Mouse (Mus musculus): ENCODE data around the gene Dohh. TPM values are rescaled to one million over a fixed set of nuclear protein-coding genes. Genes with fewer than 3 reads are reported as not detected.

Gene Dohh
- total RNA-seq, 2 experiments from 2014 or later: 41.1 to 44.1 TPM

- DNase-seq (ENCODE audit: low spot score): peak; percentile 87
These were observed 45.4 kb downstream of the Dohh start for GRCm38 (mm10) chr10:81429605-81430061.

DNA sequence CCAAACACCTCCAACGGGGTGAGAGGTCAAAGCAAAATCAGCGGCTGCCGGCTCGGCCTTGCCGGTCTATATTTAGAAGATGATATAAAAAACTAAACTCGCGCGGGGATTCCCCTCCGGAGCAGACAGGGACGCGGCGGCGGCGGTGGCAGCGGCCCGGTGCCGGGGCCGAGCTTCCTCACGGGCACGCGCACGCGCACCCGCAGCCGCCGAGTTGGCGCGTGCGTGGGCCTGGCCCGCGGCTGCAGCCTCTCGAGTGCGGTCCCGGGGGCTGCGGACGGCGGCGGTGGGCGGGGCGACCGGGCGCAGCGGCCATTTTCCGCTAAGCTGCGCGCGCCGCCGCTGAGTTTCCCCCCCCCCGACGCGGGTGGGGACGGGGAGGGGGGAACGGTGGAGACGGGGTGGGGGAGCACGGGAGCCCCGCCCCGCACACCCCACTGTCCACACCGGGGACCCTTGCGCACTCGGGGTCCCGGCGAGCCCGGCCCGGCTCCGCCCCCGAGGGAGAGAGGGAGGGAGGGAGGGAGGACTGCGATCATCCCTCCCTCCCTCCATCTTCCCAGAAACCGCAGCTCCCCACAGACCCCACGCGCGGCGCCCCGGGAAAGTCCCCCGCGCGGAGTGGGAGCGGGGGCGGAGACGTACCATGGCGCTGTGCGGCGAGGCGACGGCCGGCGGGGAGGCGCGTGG, 46.1 kb downstream of the Dohh start:
- DNase-seq (ENCODE audit: low spot score): peak; percentile 84

DNA sequence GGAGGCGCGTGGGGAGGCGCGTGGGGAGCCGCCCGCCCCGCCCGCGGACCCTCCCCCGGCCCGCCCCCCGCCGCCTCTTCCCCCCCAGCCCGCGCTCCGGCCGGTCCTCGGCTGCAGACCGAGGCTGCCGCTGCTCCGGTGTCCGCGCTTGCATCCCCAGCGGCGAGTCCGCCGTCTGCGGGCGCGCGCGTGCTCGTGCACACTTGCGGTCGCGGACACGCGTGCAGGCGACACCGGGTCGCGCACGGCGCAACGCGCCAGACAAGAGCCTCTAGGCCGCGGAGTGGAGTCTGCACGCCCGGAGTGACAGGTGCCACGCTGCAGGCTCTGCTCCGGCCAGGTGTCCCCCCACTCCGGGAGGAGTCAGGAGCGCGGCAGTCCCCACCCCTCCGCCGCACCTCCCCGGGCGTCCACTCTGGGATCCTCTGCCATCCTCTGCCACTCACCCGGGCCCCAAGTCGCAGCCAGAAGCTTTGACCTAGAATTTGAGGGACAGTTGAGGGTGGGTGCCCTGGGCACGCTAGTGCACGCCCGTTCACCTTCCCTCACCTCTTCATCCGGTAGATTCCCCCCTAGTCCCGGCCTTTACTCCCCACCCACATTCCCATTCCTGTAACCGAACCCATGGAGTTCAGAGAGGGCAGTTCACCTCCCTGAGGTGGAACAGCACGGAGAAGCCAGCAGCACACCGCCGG, 46.8 kb downstream of the Dohh start:
- DNase-seq (ENCODE audit: low spot score): no peak

DNA sequence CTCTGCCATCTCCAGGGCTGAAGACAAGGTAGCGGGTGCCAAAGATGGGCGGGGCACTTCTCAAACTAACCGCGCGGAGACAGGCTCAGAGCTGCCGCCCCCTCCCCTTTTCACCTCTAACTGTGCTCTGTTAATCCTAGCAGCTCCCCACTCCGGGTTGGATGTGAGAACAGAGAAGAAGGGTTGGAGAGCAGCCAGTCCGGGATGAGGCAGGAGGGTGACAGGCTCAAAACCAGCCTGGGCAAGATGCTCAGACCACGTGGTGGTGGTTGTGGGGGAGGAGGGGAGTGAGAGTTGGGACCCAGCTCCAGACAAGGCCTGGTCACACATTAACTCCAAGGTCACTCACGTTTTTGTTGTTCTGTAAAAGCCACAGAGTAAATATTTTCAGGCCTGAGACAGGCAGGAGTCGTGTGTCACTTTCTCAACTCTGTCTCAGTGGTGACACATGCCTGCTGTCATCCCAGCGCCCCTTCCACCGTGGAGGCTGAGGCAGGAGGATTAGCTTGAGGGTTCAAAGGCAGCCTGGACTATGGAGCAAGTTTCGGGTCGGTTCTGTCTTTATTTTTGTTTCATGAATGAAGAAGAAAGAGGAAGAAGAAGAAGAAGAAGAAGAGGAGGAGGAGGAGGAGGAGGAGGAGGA, 47.4 kb downstream of the Dohh start:
- DNase-seq (ENCODE audit: low spot score): no peak

DNA sequence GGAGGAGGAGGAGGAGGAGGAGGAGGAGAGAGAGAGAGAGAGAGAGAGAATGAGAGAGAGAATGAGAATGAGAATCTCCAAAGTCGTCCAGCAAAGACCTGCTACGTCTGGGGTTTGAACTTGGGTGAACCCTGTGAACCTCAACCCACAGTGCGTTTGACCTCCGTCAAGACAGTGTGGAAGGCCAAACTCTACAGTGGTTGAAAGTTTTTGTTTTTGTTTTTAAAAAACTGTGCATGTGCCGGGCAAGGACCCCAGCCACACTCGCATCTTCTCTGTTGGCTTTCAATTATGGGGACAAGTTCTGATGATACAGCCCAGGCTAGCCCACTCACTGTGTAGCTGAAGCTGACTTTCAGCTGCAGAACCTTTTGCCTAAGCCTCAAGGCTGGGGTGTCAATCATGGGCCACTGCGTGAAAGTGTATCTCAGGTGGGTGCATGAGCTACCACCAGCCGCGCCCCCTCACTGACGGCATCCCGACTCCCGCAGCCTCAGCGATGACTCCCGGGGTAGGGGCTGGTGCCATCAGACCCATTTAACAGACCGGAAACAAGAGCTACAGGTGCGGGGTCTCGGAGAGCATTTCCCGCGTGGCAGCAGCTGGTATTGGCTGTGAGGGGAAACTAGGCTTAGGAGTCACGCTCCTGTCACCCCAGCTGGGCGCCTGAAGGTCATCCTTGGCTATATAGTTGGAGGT, 48.1 kb downstream of the Dohh start:
- no peak for DNase-seq (ENCODE audit: low spot score)

GRCm38 (mm10) chr10:81432868-81433262, 48.6 kb downstream of the Dohh start:
- DNase-seq (ENCODE audit: low spot score): peak; percentile 98

- peak; percentile 74 for DNase-seq (ENCODE audit: low spot score)
These were observed 49.5 kb downstream of the Dohh start for GRCm38 (mm10) chr10:81433541-81434289.

- DNase-seq (ENCODE audit: low spot score): no peak
These were observed 50.4 kb downstream of the Dohh start for GRCm38 (mm10) chr10:81434361-81435263.

DNA sequence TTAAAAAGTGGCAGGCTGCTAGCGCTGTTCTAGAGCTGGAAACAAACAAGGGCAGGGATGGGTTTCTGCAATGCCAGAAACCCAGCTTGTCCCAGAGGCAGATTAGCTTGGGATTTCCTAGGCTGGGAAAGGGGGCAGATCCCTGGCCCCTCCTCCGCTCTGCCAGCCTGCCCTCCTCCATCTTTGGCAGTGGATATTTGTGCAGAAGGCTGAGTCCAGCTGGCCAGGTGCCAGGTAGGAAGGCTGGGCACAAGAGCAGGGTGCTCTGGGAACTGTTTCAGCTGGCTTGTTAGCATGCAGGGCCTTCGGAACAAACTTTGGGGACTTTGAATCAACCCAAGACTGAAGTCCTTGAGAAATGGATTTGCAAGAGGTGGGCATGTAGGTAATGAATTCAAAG, 51.2 kb downstream of the Dohh start:
- peak; percentile 81 for DNase-seq (ENCODE audit: low spot score)

Small RNAs within 50 kb of the gene (microRNA-seq; reads per million reads assigned to microRNA genes)
- gene Mir1191b: 2.4 reads per million
- 1.4 reads per million for gene Mir6913

Other genes starting within 250 kb of the Dohh start
- 10 to 100 TPM; 22.1 to 24.5 TPM for gene Zbtb7a, start 249.2 kb upstream of the Dohh start, total RNA-seq (2021)
- gene Pias4, start 216.5 kb upstream of the Dohh start, total RNA-seq (2021): 10 to 100 TPM; 15.3 to 17.1 TPM
- 1,000 to 10,000 TPM; 1,320 to 1,335 TPM for gene Eef2, start 207.8 kb upstream of the Dohh start, total RNA-seq (2021)
- 10 to 100 TPM; 25.5 to 28.4 TPM for gene Dapk3, start 201.4 kb upstream of the Dohh start, total RNA-seq (2021)
- not detected for gene 4930442H23Rik, start 200.6 kb upstream of the Dohh start, total RNA-seq (2021)
- gene Nmrk2, start 182.4 kb upstream of the Dohh start, total RNA-seq (2021): 100 to 1,000 TPM in 1 of 2 experiments, 10 to 100 TPM in 1; 59.9 to 118 TPM
- not detected for gene Atcay, start 153.6 kb upstream of the Dohh start, total RNA-seq (2021)
- 1 to 10 TPM; 1.9 to 2.7 TPM for gene Zfr2, start 151.3 kb upstream of the Dohh start, total RNA-seq (2021)
- not detected for gene Matk, start 131.5 kb upstream of the Dohh start, total RNA-seq (2021)
- gene Mrpl54, start 117.5 kb upstream of the Dohh start, total RNA-seq (2021): 100 to 1,000 TPM; 106 to 116 TPM
- gene Apba3, start 117.5 kb upstream of the Dohh start, total RNA-seq (2021): 100 to 1,000 TPM; 102 to 105 TPM
- not detected for gene Tjp3, start 92.8 kb upstream of the Dohh start, total RNA-seq (2021)
- 10 to 100 TPM; 19.7 to 20.4 TPM for gene Pip5k1c, start 91.5 kb upstream of the Dohh start, total RNA-seq (2021)
- gene Cactin, start 63.3 kb upstream of the Dohh start, total RNA-seq (2021): 10 to 100 TPM; 10.1 to 10.9 TPM
- under 1 TPM; 0.16 to 0.55 TPM for gene Tbxa2r, start 55.7 kb upstream of the Dohh start, total RNA-seq (2021)
- 1 to 10 TPM in 1 of 2 experiments, under 1 TPM in 1; 0.39 to 1.4 TPM for gene Gipc3, start 41.2 kb upstream of the Dohh start, total RNA-seq (2021)
- gene Hmg20b, start 33.9 kb upstream of the Dohh start, total RNA-seq (2021): 10 to 100 TPM; 14.7 to 19.6 TPM
- gene Mfsd12, start 26.9 kb upstream of the Dohh start, total RNA-seq (2021): 1 to 10 TPM; 2.3 to 2.8 TPM
- gene 4930404N11Rik, start 18.6 kb upstream of the Dohh start, total RNA-seq (2021): under 1 TPM; 0.23 to 0.66 TPM
- 10 to 100 TPM; 15.3 to 15.4 TPM for gene Fzr1, start 5.9 kb upstream of the Dohh start, total RNA-seq (2021)
- under 1 TPM; 0.57 to 0.97 TPM for gene Gm48551, start within 50 bp of the Dohh start, total RNA-seq (2021)
- gene Gm48552, start 4.6 kb downstream of the Dohh start, total RNA-seq (2021): under 1 TPM in 1 of 2 experiments, not detected in 1; 0.34 TPM
- not detected for gene Smim24, start 8.6 kb downstream of the Dohh start, total RNA-seq (2021)
- gene Nfic, start 71.2 kb downstream of the Dohh start, total RNA-seq (2021): 100 to 1,000 TPM; 232 to 244 TPM
- under 1 TPM; 0.05 to 0.07 TPM for gene Celf5, start 98.3 kb downstream of the Dohh start, total RNA-seq (2021)
- 10 to 100 TPM; 41.0 to 45.8 TPM for gene Ncln, start 112.0 kb downstream of the Dohh start, total RNA-seq (2021)
- gene S1pr4, start 115.7 kb downstream of the Dohh start, total RNA-seq (2021): under 1 TPM; 0.71 to 0.78 TPM
- gene Gna15, start 139.8 kb downstream of the Dohh start, total RNA-seq (2021): under 1 TPM; 0.53 to 0.57 TPM
- gene Gna11, start 160.8 kb downstream of the Dohh start, total RNA-seq (2021): 10 to 100 TPM; 26.2 to 31.8 TPM
- gene Aes, start 175.1 kb downstream of the Dohh start, total RNA-seq (2021): 100 to 1,000 TPM; 947 to 962 TPM
- 1 to 10 TPM; 4.9 to 7.4 TPM for gene Tle2, start 190.1 kb downstream of the Dohh start, total RNA-seq (2021)
- 1 to 10 TPM; 4.5 to 6.1 TPM for gene Tle6, start 216.6 kb downstream of the Dohh start, total RNA-seq (2021)
- gene BC025920, start 221.8 kb downstream of the Dohh start, total RNA-seq (2021): 1 to 10 TPM; 3.1 to 3.3 TPM
- 1 to 10 TPM; 4.4 to 4.7 TPM for gene Sirt6, start 243.4 kb downstream of the Dohh start, total RNA-seq (2021)
- gene Ankrd24, start 244.1 kb downstream of the Dohh start, total RNA-seq (2021): 10 to 100 TPM; 10.2 to 10.6 TPM

All from gastrocnemius, adult 18-20 months (tissue).